Mouse (Mus musculus) B cell, adult (primary cell): ENCODE data around the gene Gm10718. TPM values are rescaled to one million over a fixed set of nuclear protein-coding genes. Genes with fewer than 3 reads are reported as not detected.

Experiments used
- total RNA-seq: library from RNA; stranded (reverse); gene quantifications from 4 replicates; pipeline ENCODE4 v1.2.4, GENCODE M21; 2023; ENCODE audit not compliant: inconsistent age

The Gm10718 gene
- 2.6 to 5.8 TPM (median 4.2 TPM) in 4 replicates for total RNA-seq

DNA sequence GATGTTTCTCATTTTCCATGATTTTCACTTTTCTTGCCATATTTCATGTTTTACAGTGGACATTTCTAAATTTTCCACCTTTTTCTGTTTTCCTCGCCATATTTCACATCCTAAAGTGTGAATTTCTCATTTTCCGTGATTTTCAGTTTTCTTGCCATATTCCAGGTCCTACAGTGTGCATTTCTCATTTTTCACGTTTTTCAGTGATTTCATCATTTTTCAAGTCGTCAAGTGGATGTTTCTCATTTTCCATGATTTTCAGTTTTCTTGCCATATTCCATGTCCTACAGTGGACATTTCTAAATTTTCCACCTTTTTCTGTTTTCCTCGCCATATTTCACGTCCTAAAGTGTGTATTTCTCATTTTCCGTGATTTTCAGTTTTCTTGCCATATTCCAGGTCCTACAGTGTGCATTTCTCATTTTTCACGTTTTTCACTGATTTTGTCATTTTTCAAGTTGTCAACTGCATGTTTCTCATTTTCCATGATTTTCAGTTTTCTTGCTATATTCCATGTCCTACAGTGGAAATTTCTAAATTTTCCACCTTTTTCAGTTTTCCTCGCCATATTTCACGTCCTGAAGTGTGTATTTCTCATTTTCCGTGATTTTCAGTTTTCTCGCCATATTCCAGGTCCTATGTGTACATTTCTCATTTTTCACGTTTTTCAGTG lies at the start of gene Gm10718:
Gene Gm10718, plus strand, starts transcription at position 236 of the 673 bp plus-strand sequence.

DNA sequence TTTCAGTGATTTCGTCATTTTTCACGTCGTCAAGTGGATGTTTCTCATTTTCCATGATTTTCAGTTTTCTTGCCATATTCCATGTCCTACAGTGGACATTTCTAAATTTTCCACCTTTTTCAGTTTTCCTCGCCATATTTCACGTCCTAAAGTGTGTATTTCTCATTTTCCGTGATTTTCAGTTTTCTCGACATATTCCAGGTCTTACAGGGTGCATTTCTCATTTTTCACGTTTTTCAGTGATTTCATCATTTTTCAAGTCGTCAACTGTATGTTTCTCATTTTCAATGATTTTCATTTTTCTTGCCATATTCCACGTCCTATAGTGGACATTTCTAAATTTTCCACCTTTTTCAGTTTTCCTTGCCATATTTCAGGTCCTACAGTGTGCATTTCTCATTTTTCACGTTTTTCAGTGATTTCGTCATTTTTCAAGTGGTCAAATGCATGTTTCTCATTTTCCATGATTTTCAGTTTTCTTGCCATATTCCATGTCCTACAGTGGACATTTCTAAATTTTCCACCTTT lies 22.8 kb upstream of the Gm10718 start, which contains the start of gene Gm10722:
Gene Gm10722, plus strand, starts transcription at position 478 of the 528 bp plus-strand sequence.

DNA sequence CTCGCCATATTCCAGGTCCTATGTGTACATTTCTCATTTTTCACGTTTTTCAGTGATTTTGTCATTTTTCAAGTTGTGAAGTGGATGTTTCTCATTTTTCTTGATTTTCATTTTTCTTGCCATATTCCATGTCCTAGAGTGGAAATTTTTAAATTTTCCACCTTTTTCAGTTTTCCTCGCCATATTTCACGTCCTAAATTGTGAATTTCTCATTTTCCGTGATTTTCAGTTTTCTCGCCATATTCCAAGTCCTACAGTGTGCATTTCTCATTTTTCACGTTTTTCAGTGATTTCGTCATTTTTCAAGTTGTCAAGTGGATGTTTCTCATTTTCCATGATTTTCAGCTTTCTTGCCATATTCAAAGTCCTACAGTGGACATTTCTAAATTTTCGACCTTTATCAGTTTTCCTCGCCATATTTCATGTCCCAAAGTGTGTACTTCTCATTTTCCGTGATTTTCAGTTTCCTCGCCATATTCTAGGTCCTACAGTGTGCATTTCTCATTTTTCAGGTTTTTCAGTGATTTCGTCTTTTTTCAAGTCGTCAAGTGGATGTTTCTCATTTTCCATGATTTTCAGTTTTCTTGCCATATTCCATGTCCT lies 20.5 kb upstream of the Gm10718 start, which contains the start of gene Gm11168:
Gene Gm11168, plus strand, starts transcription at position 553 of the 603 bp plus-strand sequence.

DNA sequence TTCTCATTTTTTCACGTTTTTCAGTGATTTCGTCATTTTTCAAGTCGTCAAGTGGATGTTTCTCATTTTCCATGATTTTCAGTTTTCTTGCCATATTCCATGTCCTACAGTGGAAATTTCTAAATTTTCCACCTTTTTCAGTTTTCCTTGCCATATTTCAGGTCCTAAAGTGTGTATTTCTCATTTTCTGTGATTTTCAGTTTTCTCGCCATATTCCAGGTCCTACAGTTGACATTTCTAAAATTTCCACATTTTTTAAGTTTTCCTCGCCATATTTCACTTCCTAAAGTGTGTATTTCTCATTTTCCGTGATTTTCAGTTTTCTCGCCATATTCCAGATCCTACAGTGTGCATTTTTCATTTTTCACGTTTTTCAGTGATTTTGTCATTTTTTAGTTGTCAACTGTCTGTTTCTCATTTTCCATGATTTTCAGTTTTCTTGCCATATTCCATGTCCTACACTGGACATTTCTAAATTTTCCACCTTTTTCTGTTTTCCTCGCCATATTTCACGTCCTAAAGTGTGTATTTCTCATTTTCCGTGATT lies 10.5 kb upstream of the Gm10718 start, which contains the start of gene Gm10721:
Gene Gm10721, plus strand, starts transcription at position 408 of the 547 bp plus-strand sequence.

DNA sequence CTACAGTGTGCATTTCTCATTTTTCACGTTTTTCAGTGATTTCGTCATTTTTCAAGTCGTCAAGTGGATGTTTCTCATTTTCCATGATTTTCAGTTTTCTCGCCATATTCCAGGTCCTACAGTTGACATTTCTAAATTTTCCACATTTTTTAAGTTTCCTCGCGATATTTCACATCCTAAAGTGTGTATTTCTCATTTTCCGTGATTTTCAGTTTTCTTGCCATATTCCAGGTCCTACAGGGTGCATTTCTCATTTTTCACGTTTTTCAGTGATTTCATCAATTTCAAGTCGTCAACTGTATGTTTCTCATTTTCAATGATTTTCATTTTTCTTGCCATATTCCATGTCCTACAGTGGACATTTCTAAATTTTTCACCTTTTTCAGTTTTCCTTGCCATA lies 8.0 kb upstream of the Gm10718 start, which contains the start of gene Gm10720:
Gene Gm10720, plus strand, starts transcription at position 301 of the 400 bp plus-strand sequence.

DNA sequence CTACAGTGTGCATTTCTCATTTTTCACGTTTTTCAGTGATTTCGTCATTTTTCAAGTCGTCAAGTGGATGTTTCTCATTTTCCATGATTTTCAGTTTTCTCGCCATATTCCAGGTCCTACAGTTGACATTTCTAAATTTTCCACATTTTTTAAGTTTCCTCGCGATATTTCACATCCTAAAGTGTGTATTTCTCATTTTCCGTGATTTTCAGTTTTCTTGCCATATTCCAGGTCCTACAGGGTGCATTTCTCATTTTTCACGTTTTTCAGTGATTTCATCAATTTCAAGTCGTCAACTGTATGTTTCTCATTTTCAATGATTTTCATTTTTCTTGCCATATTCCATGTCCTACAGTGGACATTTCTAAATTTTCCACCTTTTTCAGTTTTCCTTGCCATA lies 6.2 kb upstream of the Gm10718 start, which contains the start of gene Gm10719:
Gene Gm10719, plus strand, starts transcription at position 301 of the 400 bp plus-strand sequence.

DNA sequence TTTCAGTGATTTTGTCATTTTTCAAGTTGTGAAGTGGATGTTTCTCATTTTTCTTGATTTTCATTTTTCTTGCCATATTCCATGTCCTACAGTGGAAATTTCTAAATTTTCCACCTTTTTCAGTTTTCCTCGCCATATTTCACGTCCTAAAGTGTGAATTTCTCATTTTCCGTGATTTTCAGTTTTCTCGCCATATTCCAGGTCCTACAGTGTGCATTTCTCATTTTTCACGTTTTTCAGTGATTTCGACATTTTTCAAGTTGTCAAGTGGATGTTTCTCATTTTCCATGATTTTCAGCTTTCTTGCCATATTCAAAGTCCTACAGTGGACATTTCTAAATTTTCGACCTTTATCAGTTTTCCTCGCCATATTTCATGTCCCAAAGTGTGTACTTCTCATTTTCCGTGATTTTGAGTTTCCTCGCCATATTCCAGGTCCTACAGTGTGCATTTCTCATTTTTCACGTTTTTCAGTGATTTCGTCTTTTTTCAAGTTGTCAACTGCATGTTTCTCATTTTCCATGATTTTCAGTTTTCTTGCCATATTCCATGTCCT lies 1.6 kb downstream of the Gm10718 start, which contains the start of gene Gm10717:
Gene Gm10717, plus strand, starts transcription at position 506 of the 556 bp plus-strand sequence.

DNA sequence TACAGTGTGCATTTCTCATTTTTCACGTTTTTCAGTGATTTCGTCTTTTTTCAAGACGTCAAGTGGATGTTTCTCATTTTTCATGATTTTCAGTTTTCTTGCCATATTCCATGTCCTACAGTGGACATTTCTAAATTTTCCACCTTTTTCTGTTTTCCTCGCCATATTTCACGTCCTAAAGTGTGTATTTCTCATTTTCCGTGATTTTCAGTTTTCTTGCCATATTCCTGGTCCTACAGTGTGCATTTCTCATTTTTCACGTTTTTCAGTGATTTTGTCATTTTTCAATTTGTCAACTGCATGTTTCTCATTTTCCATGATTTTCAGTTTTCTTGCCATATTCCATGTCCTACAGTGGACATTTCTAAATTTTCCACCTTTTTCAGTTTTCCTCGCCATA lies 11.0 kb downstream of the Gm10718 start, which contains the start of gene Gm17535:
Gene Gm17535, plus strand, starts transcription at position 301 of the 400 bp plus-strand sequence.

DNA sequence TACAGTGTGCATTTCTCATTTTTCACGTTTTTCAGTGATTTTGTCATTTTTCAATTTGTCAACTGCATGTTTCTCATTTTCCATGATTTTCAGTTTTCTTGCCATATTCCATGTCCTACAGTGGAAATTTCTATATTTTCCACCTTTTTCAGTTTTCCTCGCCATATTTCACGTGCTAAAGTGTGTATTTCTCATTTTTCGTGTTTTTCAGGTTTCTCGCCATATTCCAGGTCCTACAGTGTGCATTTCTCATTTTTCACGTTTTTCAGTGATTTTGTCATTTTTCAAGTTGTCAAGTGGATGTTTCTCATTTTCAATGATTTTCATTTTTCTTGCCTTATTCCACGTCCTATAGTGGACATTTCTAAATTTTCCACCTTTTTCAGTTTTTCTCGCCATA lies 13.2 kb downstream of the Gm10718 start, which contains the start of gene Gm10715:
Gene Gm10715, plus strand, starts transcription at position 301 of the 400 bp plus-strand sequence.

Other genes with a start within 250 kb of the Gm10718 start
- gene Gm10722, start 22.6 kb upstream of the Gm10718 start, total RNA-seq = not detected in 4 replicates
- 0.99 TPM in 1 of 4 replicates, not detected in the others for gene Gm11168, start 20.2 kb upstream of the Gm10718 start, total RNA-seq
- gene Gm10721, start 10.4 kb upstream of the Gm10718 start, total RNA-seq = 1.1 to 2.4 TPM in 2 of 4 replicates, not detected in the others
- not detected in 4 replicates for gene Gm10720, start 7.9 kb upstream of the Gm10718 start, total RNA-seq
- 1.0 to 3.2 TPM (median 2.0 TPM) in 4 replicates for gene Gm10719, start 6.1 kb upstream of the Gm10718 start, total RNA-seq
- gene Gm10717, start 1.9 kb downstream of the Gm10718 start, total RNA-seq = not detected in 4 replicates
- not detected in 4 replicates for gene Gm17535, start 11.1 kb downstream of the Gm10718 start, total RNA-seq
- not detected in 4 replicates for gene Gm10715, start 13.3 kb downstream of the Gm10718 start, total RNA-seq